Mouse (Mus musculus) myocyte (in vitro differentiated cells): ENCODE results near the gene Spata32. TPM values are rescaled to one million over a fixed set of nuclear protein-coding genes. Genes with fewer than 3 reads are reported as not detected.

Experiments
- H3K27me3 ChIP-seq: one replicate; pipeline ENCODE4 v1.6.1; 2011; ENCODE audit not compliant: control insufficient read depth, insufficient read depth, insufficient read length
- H3K36me3 ChIP-seq: one replicate; pipeline ENCODE4 v1.6.1; 2011; ENCODE audit not compliant: control insufficient read depth, insufficient read depth
- H3K4me2 ChIP-seq: one replicate; pipeline ENCODE4 v1.6.1; 2011; ENCODE audit warnings: low read depth, control low read depth
- H3K4me3 ChIP-seq: one replicate; pipeline ENCODE4 v1.5.1; 2011; ENCODE audit warnings: mild to moderate bottlenecking, control low read depth, moderate library complexity
- H3K79me2 ChIP-seq: one replicate; pipeline ENCODE4 v1.6.1; 2011; ENCODE audit not compliant: control insufficient read depth, insufficient read depth
- H3ac ChIP-seq: one replicate; pipeline ENCODE4 v1.6.1; 2011; ENCODE audit not compliant: control insufficient read depth, insufficient read length
- CEBPB ChIP-seq: IDR thresholded peaks from 2 replicates; pipeline ENCODE4 v1.6.1; 2011; ENCODE audit warnings: mild to moderate bottlenecking, moderate library complexity; ENCODE audit not compliant: poor library complexity, insufficient read depth, severe bottlenecking
- E2F4 ChIP-seq: IDR thresholded peaks from one replicate; pipeline ENCODE4 v1.6.1; 2011; ENCODE audit warnings: mild to moderate bottlenecking, control low read depth, moderate library complexity; ENCODE audit not compliant: insufficient read depth
- MAX ChIP-seq: IDR thresholded peaks from one replicate; pipeline ENCODE4 v1.6.1; 2011; ENCODE audit warnings: low read depth, mild to moderate bottlenecking, control low read depth
- MYOD1 ChIP-seq, 3 experiments: IDR thresholded peaks; one replicate each; pipeline ENCODE4 v1.6.1; 2011; ENCODE audit warnings: control low read depth in 2 of 3, low read depth in 2 of 3, mild to moderate bottlenecking in 2 of 3, moderate library complexity in 1 of 3; ENCODE audit not compliant: insufficient read length in 2 of 3, control insufficient read depth in 1 of 3
- MYOG ChIP-seq, 3 experiments: IDR thresholded peaks; one replicate each; pipeline ENCODE4 v1.6.1; 2011; ENCODE audit warnings: control low read depth in 2 of 3, low read depth in 2 of 3, mild to moderate bottlenecking in 2 of 3; ENCODE audit not compliant: insufficient read length in 2 of 3, control insufficient read depth in 1 of 3, insufficient read depth in 1 of 3
- POLR2A ChIP-seq: IDR thresholded peaks from one replicate; pipeline ENCODE4 v1.6.1; 2011; ENCODE audit warnings: low read depth, mild to moderate bottlenecking, control low read depth, moderate library complexity; ENCODE audit not compliant: insufficient read length
- POLR2AphosphoS2 ChIP-seq: IDR thresholded peaks from one replicate; pipeline ENCODE4 v1.6.1; 2011; ENCODE audit warnings: low read depth, control low read depth; ENCODE audit not compliant: insufficient read length
- REST ChIP-seq: IDR thresholded peaks from one replicate; pipeline ENCODE4 v1.6.1; 2011; ENCODE audit warnings: mild to moderate bottlenecking, control low read depth, moderate library complexity; ENCODE audit not compliant: insufficient read depth, insufficient read length
- SRF ChIP-seq: IDR thresholded peaks from one replicate; pipeline ENCODE4 v1.6.1; 2011; ENCODE audit warnings: low read depth; ENCODE audit not compliant: control insufficient read depth, insufficient read length
- TCF12 ChIP-seq: IDR thresholded peaks from one replicate; pipeline ENCODE4 v1.6.1; 2011; ENCODE audit warnings: mild to moderate bottlenecking, control low read depth; ENCODE audit not compliant: poor library complexity, insufficient read depth, severe bottlenecking
- TCF3 ChIP-seq: IDR thresholded peaks from one replicate; pipeline ENCODE4 v1.6.1; 2011; ENCODE audit warnings: low read depth, control low read depth; ENCODE audit not compliant: insufficient read length
- USF1 ChIP-seq: IDR thresholded peaks from one replicate; pipeline ENCODE4 v1.6.1; 2011; ENCODE audit warnings: low read depth, mild to moderate bottlenecking, control low read depth, moderate library complexity
- polyA plus RNA-seq: library from polyadenylated mRNA; unstranded; fragments of >200 nt; fragmentation: generic; extraction: Trizol; gene quantifications from one replicate; pipeline ENCODE4 v1.2.1, GENCODE M21; 2012; ENCODE audit warnings: missing spikeins

Gene Spata32
- polyA plus RNA-seq, 1 experiment, result 0.04 TPM

GRCm38 (mm10) chr11:103176510-103176909 lies 41.7 kb downstream of the Spata32 start:
- TF ChIP-seq TCF3 (no peak), MYOD1 (IDR thresholded peaks at IDR 0.05; ENCODE audit: control insufficient read depth in 1 of 3, insufficient read length in 2 of 3, low read depth in 2 of 3) (no peak), MAX (no peak), MYOG (IDR thresholded peaks at IDR 0.05; ENCODE audit: control insufficient read depth in 1 of 3, insufficient read depth in 1 of 3, insufficient read length in 2 of 3, low read depth in 2 of 3) (no peak), CEBPB (no peak), SRF (no peak), USF1 (no peak), POLR2A (no peak), REST (no peak), E2F4 (no peak), POLR2AphosphoS2 (no peak), TCF12 (no peak)
- no peaks in the 10 kb centered on the region for H3K36me3 ChIP-seq
- no peak overlapping the region for H3ac ChIP-seq
- no peak overlapping the region for H3K4me3 ChIP-seq
- H3K4me2 ChIP-seq, result peak overlapping the region; percentile 20
- no peaks in the 10 kb centered on the region for H3K27me3 ChIP-seq
- no peaks in the 10 kb centered on the region for H3K79me2 ChIP-seq

DNA sequence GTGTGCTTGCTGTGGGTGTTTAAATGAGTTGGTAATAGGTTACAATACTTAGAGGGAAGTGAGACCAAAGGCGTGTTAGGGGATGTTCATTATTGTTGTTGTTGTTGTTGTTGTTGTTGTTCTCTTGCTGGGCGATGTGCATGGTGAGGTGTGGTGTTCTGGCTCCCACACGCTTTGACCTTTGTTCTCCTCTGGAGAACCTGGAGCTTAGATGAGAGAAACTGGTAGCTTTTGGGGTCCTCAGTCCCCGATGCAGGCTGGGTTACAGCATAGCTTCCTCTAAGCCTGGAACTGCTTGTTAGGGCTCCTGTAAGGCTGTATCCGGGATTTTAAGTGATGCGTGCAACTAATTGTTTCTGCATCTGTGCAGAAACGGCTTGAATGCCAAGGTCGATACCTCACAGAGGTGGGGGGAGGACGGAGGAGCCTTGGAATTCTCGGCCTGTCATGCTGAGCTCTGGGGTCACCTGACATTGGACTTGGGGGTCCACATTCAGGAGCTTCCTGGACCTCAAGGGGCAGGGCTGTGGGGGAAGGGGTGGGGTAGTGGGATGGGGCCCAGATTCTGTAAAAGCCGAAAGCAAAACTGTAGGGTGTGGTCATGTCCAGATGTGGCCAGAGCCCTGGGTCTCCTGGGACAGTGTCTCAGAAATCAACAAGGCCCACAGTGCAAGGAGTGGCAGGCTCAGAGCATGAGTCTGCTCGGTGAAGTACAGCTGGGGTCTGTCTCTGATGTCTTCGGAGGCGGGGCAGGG lies 42.4 kb downstream of the Spata32 start:
- no peak overlapping the region for H3K4me3 ChIP-seq
- H3K27me3 ChIP-seq, result peaks cover 3% of the 10 kb centered on the region
- peak overlapping the region; percentile 69 for H3K4me2 ChIP-seq
- H3K79me2 ChIP-seq, result no peaks in the 10 kb centered on the region
- no peak overlapping the region for H3ac ChIP-seq
- H3K36me3 ChIP-seq, result no peaks in the 10 kb centered on the region
- TF ChIP-seq MYOD1 (IDR thresholded peaks at IDR 0.05; ENCODE audit: control insufficient read depth in 1 of 3, insufficient read length in 2 of 3, low read depth in 2 of 3) (peak in 1 of 3 experiments; percentile 13), POLR2AphosphoS2 (no peak), E2F4 (no peak), TCF12 (no peak), POLR2A (no peak), USF1 (no peak), MAX (no peak), REST (no peak), SRF (no peak), CEBPB (no peak), TCF3 (no peak), MYOG (IDR thresholded peaks at IDR 0.05; ENCODE audit: control insufficient read depth in 1 of 3, insufficient read depth in 1 of 3, insufficient read length in 2 of 3, low read depth in 2 of 3) (peak in 1 of 3 experiments; percentile 9)

- no peaks in the 10 kb centered on the region for H3K36me3 ChIP-seq
- peak overlapping the region; percentile 69 for H3K4me2 ChIP-seq
Measured at GRCm38 (mm10) chr11:103174891-103175391, 43.3 kb downstream of the Spata32 start.

GRCm38 (mm10) chr11:103174411-103174832 lies 43.8 kb downstream of the Spata32 start:
- peaks cover 7% of the 10 kb centered on the region for H3K27me3 ChIP-seq
- no peak for TF ChIP-seq SRF
- TF ChIP-seq TCF3, result peak; percentile 83
- TF ChIP-seq POLR2AphosphoS2, result peak; percentile 20
- TF ChIP-seq MAX, result peak; percentile 73
- TF ChIP-seq CEBPB, result peak; percentile 55; the same call in 1 of the 2 replicates
- TF ChIP-seq E2F4, result no peak
- TF ChIP-seq MYOD1 (IDR thresholded peaks at IDR 0.05; ENCODE audit: control insufficient read depth in 1 of 3, insufficient read length in 2 of 3, low read depth in 2 of 3), result peak; percentile 58 to 98 (median 91)
- peak; percentile 42 for TF ChIP-seq POLR2A
- peak in 2 of 3 experiments; percentile 94 to 99 for TF ChIP-seq MYOG (IDR thresholded peaks at IDR 0.05; ENCODE audit: control insufficient read depth in 1 of 3, insufficient read depth in 1 of 3, insufficient read length in 2 of 3, low read depth in 2 of 3)
- TF ChIP-seq TCF12, result peak; percentile 69
- no peak for TF ChIP-seq USF1
- no peak for TF ChIP-seq REST
- H3K36me3 ChIP-seq, result no peaks in the 10 kb centered on the region
- no peak overlapping the region for H3ac ChIP-seq
- H3K4me2 ChIP-seq, result peak overlapping the region; percentile 69
- no peaks in the 10 kb centered on the region for H3K79me2 ChIP-seq
- H3K4me3 ChIP-seq, result no peak overlapping the region

More at GRCm38 (mm10) chr11:103174891-103175391, 43.3 kb downstream of the Spata32 start:
- H3K27me3 ChIP-seq, result peaks cover 7% of the 10 kb centered on the region
- TF ChIP-seq MYOD1 (IDR thresholded peaks at IDR 0.05; ENCODE audit: control insufficient read depth in 1 of 3, insufficient read length in 2 of 3, low read depth in 2 of 3), result peak in 1 of 3 experiments; percentile 14
- TF ChIP-seq POLR2AphosphoS2, result no peak
- no peak for TF ChIP-seq E2F4
- no peak for TF ChIP-seq SRF
- no peak for TF ChIP-seq TCF3
- no peak overlapping the region for H3ac ChIP-seq
- H3K79me2 ChIP-seq, result no peaks in the 10 kb centered on the region
- H3K4me3 ChIP-seq, result no peak overlapping the region
